Mouse (Mus musculus) embryonic facial prominence, embryonic 10.5 days (tissue): Measurements from ENCODE around the gene Herc4. TPM values are rescaled to one million over a fixed set of nuclear protein-coding genes. Genes with fewer than 3 reads are reported as not detected.
A peak's percentile ranks its signal among the peaks of the same experiment; 100 is the strongest.

Source experiments
- DNase-seq: peaks from one replicate; pipeline ENCODE4 v3.0.0-alpha.2; 2017; ENCODE audit warnings: low spot score
- H3K27ac ChIP-seq: fragments of 300-500 bp; sonication (generic); replicated peaks from 2 replicates; pipeline ENCODE4 v1.5.1; 2016; ENCODE audit warnings: mild to moderate bottlenecking
- H3K27me3 ChIP-seq: fragments of 300-500 bp; sonication (generic); replicated peaks from 2 replicates; pipeline ENCODE4 v1.6.1; 2016; ENCODE audit warnings: low read depth, mild to moderate bottlenecking; ENCODE audit not compliant: poor library complexity, severe bottlenecking
- H3K36me3 ChIP-seq: fragments of 300-500 bp; sonication (generic); replicated peaks from 2 replicates; pipeline ENCODE4 v1.6.1; 2016; ENCODE audit warnings: mild to moderate bottlenecking, moderate library complexity
- H3K4me1 ChIP-seq: fragments of 300-500 bp; sonication (generic); 2 replicates; pipeline ENCODE4 v1.6.1; 2016
- H3K4me3 ChIP-seq: fragments of 300-500 bp; sonication (generic); 2 replicates; pipeline ENCODE4 v1.5.1; 2016; ENCODE audit warnings: mild to moderate bottlenecking, moderate library complexity
- H3K9me3 ChIP-seq: fragments of 300-500 bp; sonication (generic); 2 replicates; pipeline ENCODE4 v1.6.1; 2016; ENCODE audit warnings: mild to moderate bottlenecking
- WGBS: fragments of 180-500 bp; shearing (Covaris S2); methylation state at CpG from one replicate; pipeline ENCODE4 v1.1.7; 2016; 5-methylcytosine and 5-hydroxymethylcytosine counted together
- polyA plus RNA-seq: library from polyadenylated mRNA; unstranded; fragments of >200 nt; fragmentation: Nextera tagmentation; extraction: Ambion mirVana; gene quantifications from 2 replicates; pipeline ENCODE4 v1.2.1, GENCODE M21; 2016

Herc4 gene
- polyA plus RNA-seq, 1 experiment from 2014 or later = 46.1 TPM

- H3K27me3 ChIP-seq = no peaks in the 10 kb centered on the region
- 88% methylated on average over 2 of the region's 2 CpGs for WGBS
- H3K27ac ChIP-seq = no peak overlapping the region
- H3K9me3 ChIP-seq = peaks cover 3% of the 10 kb centered on the region; the same call in 1 of the 2 replicates
- no peaks in the 10 kb centered on the region for H3K4me1 ChIP-seq
- no peak overlapping the region for H3K4me3 ChIP-seq
- peaks cover 71% of the 10 kb centered on the region for H3K36me3 ChIP-seq
- no peak for DNase-seq
Observed at GRCm38 (mm10) chr10:63267941-63268340, 24.3 kb downstream of the Herc4 start.

DNA sequence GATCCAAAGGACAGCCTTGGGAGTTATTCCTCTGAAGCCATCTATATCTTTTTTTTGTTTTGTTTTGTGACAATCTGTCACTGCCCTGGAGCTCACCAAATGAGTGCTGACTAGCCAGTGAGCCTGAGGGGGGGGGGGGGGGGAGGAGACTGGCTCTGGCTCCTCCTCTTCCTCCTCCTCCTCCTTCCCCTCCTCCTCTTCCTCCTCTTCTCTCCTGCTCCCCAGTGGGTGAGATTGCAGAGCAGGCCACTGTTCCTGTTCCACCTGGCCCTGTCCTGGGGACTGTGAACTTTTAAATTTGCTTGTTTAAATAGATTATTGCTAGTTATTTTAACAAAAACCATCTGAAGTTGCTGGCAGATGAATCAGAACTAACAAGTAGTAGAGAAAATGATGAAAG, 28.8 kb downstream of the Herc4 start:
- Histone ChIP-seq H3K9me3 (no peaks in the 10 kb centered on the region), H3K4me3 (no peak overlapping the region), H3K36me3 (peaks cover 76% of the 10 kb centered on the region), H3K27me3 (no peaks in the 10 kb centered on the region), H3K27ac (no peak overlapping the region), H3K4me1 (no peaks in the 10 kb centered on the region)
- no peak for DNase-seq

DNA sequence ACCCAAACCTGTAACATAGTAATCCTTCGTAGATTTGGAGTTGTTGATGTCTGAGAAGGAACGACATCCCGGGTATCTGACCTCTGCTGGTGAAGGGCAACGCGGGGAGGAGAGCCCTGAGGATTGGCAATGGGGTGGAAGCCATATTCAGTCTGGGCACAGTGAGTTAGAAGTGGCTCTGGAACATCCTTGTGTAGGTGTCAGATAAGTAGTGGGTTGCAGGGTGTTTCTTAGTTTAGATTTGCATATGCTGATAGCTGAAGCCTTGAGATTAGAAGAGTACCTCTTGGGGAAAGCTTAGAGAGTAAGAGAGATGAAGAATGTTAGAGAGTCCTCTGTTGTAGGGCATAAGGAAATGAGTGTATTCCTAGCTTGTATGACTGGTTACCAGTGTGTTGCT, 29.3 kb downstream of the Herc4 start:
- Histone ChIP-seq H3K27ac (no peak overlapping the region), H3K36me3 (peaks cover 80% of the 10 kb centered on the region), H3K27me3 (no peaks in the 10 kb centered on the region), H3K4me1 (no peaks in the 10 kb centered on the region), H3K9me3 (no peaks in the 10 kb centered on the region), H3K4me3 (no peak overlapping the region)
- no peak for DNase-seq
- WGBS = 91% methylated on average over 5 of the region's 5 CpGs

GRCm38 (mm10) chr10:63277010-63277409, 33.4 kb downstream of the Herc4 start:
- no peaks in the 10 kb centered on the region for H3K27me3 ChIP-seq
- H3K9me3 ChIP-seq = no peaks in the 10 kb centered on the region
- 92% methylated on average over 3 of the region's 3 CpGs for WGBS
- no peak overlapping the region for H3K27ac ChIP-seq
- peaks cover 78% of the 10 kb centered on the region for H3K36me3 ChIP-seq
- no peaks in the 10 kb centered on the region for H3K4me1 ChIP-seq
- DNase-seq = no peak
- no peak overlapping the region for H3K4me3 ChIP-seq

DNA sequence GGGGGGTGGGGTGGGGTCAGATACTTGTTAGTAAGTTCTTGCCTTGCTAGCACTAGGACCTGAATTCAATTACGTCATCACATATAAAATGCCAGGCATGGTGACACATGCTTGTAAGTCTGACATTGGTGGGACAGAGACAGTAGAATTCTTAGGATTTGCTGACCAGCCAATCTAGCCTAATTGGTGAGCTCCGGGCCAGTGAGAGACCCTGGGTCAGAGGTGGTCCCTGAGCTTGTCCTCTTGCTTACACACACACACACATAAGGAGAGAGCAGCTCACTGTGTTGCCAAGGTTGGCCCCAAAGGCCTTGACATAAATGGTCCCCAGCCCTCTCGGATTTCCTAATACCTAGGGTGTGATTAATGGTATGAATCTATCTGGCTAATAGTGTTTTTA, 36.2 kb downstream of the Herc4 start:
- 97% methylated on average over 3 of the region's 3 CpGs for WGBS

GRCm38 (mm10) chr10:63282417-63282816, 38.8 kb downstream of the Herc4 start:
- H3K4me1 ChIP-seq = no peaks in the 10 kb centered on the region
- DNase-seq = no peak
- no peak overlapping the region for H3K4me3 ChIP-seq
- H3K27me3 ChIP-seq = no peaks in the 10 kb centered on the region
- no peaks in the 10 kb centered on the region for H3K9me3 ChIP-seq
- peaks cover 85% of the 10 kb centered on the region for H3K36me3 ChIP-seq
- WGBS = 92% methylated on average over 4 of the region's 4 CpGs
- no peak overlapping the region for H3K27ac ChIP-seq

More for the DNA sequence above, 36.2 kb downstream of the Herc4 start:
- H3K9me3 ChIP-seq = no peaks in the 10 kb centered on the region
- no peak overlapping the region for H3K4me3 ChIP-seq
- H3K27ac ChIP-seq = no peak overlapping the region
- H3K27me3 ChIP-seq = no peaks in the 10 kb centered on the region
- DNase-seq = no peak
- H3K36me3 ChIP-seq = peaks cover 83% of the 10 kb centered on the region
- H3K4me1 ChIP-seq = no peaks in the 10 kb centered on the region

DNA sequence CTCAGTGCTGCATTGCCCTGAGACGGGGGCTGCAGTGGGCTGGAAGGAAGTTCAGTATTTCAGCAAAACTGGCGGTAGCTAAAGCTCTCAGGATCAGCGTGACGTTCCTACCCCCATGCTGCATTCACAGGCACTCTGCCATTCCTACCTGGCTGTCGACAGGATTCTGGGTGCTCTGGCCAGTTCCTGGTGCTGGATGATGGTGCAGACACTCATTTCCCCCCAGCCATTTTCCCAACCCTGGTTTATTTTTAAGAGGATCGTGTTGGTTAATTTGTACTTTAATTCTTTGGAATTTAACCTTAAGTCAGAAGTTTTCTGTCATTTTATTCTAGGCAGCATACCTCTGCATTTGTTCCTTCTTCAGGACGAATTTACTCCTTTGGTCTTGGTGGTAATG, 39.2 kb downstream of the Herc4 start:
- 89% methylated on average over 7 of the region's 7 CpGs for WGBS
- DNase-seq = no peak
- H3K36me3 ChIP-seq = peaks cover 85% of the 10 kb centered on the region

GRCm38 (mm10) chr10:63302356-63302755, 58.7 kb downstream of the Herc4 start:
- 95% methylated on average over 2 of the region's 2 CpGs for WGBS
- Histone ChIP-seq H3K4me3 (no peak overlapping the region), H3K27ac (no peak overlapping the region), H3K9me3 (no peaks in the 10 kb centered on the region), H3K27me3 (no peaks in the 10 kb centered on the region), H3K4me1 (no peaks in the 10 kb centered on the region), H3K36me3 (peaks cover 87% of the 10 kb centered on the region)
- DNase-seq = no peak

More for the DNA sequence above, 39.2 kb downstream of the Herc4 start:
- Histone ChIP-seq H3K4me3 (no peak overlapping the region), H3K9me3 (no peaks in the 10 kb centered on the region), H3K27me3 (no peaks in the 10 kb centered on the region), H3K27ac (no peak overlapping the region), H3K4me1 (no peaks in the 10 kb centered on the region)

DNA sequence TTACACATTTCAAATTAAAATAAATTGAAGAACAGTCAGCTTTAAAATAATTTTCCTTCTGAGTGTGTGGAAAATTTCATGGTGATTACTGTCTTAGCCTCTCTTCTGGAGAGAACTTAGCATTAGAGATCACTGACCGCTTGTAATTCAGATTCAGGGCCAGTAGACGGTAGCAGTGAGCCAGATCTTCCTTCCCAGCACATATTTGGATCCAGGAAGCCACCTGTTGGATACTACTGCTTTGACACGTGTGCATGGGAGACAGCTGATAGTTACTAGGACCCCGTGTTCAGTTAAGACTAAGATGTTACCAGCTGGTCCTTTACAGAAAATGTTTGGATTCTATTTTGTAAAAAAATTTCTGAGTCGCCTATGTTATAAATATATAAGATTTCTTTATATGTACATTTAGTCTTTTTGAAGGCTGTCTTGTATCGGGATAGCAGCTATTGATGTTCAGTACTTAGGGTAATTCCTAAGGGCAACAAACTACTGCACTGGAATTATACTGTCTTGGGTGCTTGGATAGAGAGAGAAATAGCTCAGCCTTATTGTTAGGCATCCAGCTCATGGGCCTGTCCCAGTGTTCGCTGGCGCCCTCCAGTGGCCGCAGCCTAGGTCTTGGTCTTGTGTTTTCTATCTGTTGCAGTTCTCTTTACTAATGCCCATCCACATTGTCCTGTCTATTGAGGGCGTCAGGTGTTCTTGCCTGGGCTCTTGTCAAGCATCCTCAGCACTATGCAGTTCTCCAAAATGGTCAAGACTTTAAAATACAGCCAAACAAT, 65.2 kb downstream of the Herc4 start:
- no peaks in the 10 kb centered on the region for H3K27me3 ChIP-seq
- 42% methylated on average over 10 of the region's 10 CpGs for WGBS
- peaks cover 89% of the 10 kb centered on the region for H3K36me3 ChIP-seq
- DNase-seq = peak; percentile 81
- no peaks in the 10 kb centered on the region for H3K4me1 ChIP-seq
- no peak overlapping the region for H3K4me3 ChIP-seq
- no peak overlapping the region for H3K27ac ChIP-seq
- H3K9me3 ChIP-seq = no peaks in the 10 kb centered on the region

- no peak for DNase-seq
- Histone ChIP-seq H3K9me3 (no peaks in the 10 kb centered on the region), H3K36me3 (peaks cover 92% of the 10 kb centered on the region), H3K27me3 (no peaks in the 10 kb centered on the region), H3K4me3 (no peak overlapping the region), H3K4me1 (no peaks in the 10 kb centered on the region), H3K27ac (no peak overlapping the region)
- WGBS = 89% methylated on average over 1 of the region's 1 CpGs
Observed at GRCm38 (mm10) chr10:63313726-63314125, 70.1 kb downstream of the Herc4 start.

DNA sequence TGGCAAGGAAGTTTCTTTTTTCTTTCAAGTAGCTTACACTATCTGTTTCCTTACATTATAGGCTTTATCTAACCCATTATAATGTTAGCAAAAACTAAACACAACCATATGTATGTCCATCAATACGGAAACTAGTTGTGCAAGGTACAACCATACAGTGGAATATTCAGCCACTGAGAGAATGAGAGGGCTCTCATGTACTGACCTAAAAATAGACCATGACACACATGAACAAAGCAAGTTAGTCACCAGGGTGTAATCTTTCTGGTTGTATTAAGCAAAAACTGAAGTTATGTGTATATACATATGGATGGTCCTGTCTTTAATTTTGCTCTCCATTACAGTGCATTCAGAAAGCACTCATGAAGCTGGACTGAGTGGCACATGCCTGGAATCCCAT, 83.5 kb downstream of the Herc4 start:
- Histone ChIP-seq H3K4me1 (no peaks in the 10 kb centered on the region), H3K27me3 (no peaks in the 10 kb centered on the region), H3K4me3 (no peak overlapping the region), H3K9me3 (no peaks in the 10 kb centered on the region), H3K36me3 (peaks cover 98% of the 10 kb centered on the region), H3K27ac (no peak overlapping the region)
- no peak for DNase-seq
- WGBS = 96% methylated on average over 1 of the region's 1 CpGs

GRCm38 (mm10) chr10:63336901-63337300, 93.3 kb downstream of the Herc4 start:
- Histone ChIP-seq H3K27me3 (peaks cover 7% of the 10 kb centered on the region; the same call in 1 of the 2 replicates), H3K27ac (no peak overlapping the region), H3K36me3 (peaks cover 44% of the 10 kb centered on the region), H3K9me3 (no peaks in the 10 kb centered on the region), H3K4me3 (peak overlapping the region; percentile 82), H3K4me1 (peaks cover 21% of the 10 kb centered on the region)
- 63% methylated on average over 13 of the region's 13 CpGs for WGBS
- peak; percentile 21 for DNase-seq

DNA sequence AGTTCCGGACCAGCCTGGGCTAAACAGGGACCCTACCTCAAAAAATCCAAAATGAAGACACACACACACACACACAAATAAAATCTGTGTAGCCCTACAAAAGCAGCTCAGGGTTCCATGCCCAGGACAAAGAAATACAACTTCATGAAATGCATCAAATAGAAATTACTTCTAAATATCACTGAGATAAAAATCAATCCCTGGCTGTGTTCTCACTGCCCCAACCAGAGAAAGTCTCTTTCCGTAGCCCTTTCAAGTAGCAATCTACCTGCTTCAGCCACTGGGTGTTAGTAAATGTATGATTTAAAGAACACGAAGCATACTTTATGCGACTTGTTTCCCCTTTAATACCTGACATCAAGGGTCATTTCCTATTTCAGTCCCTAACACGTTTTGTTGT, 93.7 kb downstream of the Herc4 start:
- Histone ChIP-seq H3K9me3 (no peaks in the 10 kb centered on the region), H3K27me3 (peaks cover 7% of the 10 kb centered on the region; the same call in 1 of the 2 replicates), H3K36me3 (peaks cover 41% of the 10 kb centered on the region), H3K4me3 (peak overlapping the region; percentile 82), H3K27ac (no peak overlapping the region), H3K4me1 (peaks cover 21% of the 10 kb centered on the region)
- WGBS = 32% methylated on average over 5 of the region's 5 CpGs
- DNase-seq = no peak
